Mouse (Mus musculus) frontal cortex, postnatal 14 days (tissue): ENCODE data around the gene Skida1.
"Not testable (repeated sequence)": the region's sequence is repeated elsewhere in the genome, so short reads cannot be mapped to it uniquely, and the experiment has no call there.

Source experiments
- DNase-seq, 2 experiments: peaks; one replicate each; pipeline ENCODE4 v3.0.0; 2022; ENCODE audit warnings: low spot score in 2 of 2

Skida1 gene

GRCm38 (mm10) chr2:18048453-18049075, at the start of gene Skida1:
Skida1 (minus strand) TSS chr2:18049051.
- no peak for DNase-seq

- no peak for DNase-seq
Measured at GRCm38 (mm10) chr2:18095804-18096203, 47.0 kb upstream of the Skida1 start.

- DNase-seq, result no peak
Measured at GRCm38 (mm10) chr2:18094319-18094718, 45.5 kb upstream of the Skida1 start.

GRCm38 (mm10) chr2:18093858-18094257, 45.0 kb upstream of the Skida1 start:
- no peak for DNase-seq

DNA sequence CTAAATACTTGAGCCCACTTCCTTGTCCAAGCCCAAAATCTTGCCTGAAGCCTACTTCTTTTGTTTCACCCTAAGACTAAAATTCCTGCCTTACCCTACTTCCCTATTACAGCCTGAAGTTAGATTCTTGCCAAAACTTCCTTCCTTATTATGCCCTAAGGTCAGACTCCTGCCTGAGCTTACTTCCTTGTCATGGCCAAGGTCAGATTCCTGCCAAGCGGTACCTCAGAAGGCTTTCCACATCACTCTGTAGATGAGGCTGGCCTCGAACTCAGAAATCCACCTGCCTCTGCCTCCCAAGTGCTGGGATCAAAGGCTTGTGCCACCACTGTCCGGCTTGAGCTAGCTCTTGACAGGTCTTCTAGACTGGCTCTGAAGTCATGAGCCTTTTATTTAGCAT, 38.8 kb upstream of the Skida1 start:
- DNase-seq, result not testable (repeated sequence)

GRCm38 (mm10) chr2:18080182-18080860, 31.5 kb upstream of the Skida1 start:
- no peak for DNase-seq

DNA sequence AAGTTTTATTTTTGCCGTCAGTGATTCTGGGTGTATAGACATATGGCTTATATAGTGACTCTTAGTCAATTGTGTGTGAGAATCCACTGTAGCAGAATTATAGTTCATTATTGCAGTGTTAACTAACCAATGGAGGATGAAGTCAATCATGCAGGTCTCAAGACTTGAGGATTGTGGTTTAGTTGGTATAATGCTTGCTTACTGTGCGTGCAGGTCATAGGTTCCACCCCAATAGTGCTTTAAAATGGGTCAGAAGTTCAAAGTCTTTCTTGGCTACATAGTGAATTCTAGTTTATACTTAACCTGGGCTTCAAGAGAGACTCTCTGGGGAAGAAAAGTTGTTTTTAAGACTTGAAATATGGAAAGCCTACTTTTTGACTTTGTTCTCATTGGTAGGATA, 23.1 kb upstream of the Skida1 start:
- DNase-seq, result no peak

DNA sequence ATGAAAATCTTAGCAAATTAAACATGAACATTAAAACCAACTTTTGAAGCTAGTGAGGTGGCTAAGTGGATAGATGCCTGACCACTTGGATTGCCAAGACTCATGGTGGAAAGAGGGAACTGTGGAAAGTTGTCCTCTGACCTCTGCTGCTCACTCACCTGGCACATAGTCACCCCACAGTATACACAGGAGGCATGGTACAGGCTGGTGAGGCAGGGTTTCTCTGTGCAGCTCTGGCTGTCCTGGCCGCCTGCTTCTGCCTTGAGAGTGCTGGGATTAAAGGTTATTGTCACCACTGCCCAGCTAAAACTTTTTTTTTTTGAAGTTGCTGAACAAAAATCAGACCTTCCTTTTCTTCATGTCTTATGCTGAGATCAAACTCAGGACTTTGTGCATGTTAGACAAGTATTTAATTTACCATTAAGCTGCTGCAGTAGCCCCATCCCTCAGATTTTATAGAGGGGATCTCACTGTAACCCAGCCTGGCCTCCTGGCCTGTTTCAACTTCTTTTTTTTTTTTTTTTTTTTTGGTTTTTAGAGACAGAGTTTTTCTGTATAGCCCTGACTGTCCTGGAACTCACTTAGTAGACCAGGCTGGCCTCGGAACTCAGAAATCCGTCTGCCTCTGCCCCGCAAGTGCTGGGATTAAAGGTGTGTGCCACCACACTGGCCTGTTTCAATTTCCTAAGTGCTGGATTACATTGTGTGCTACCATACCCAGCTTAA, 19.4 kb upstream of the Skida1 start:
- DNase-seq, result no peak

GRCm38 (mm10) chr2:18066436-18066835, 17.6 kb upstream of the Skida1 start:
- no peak for DNase-seq

DNA sequence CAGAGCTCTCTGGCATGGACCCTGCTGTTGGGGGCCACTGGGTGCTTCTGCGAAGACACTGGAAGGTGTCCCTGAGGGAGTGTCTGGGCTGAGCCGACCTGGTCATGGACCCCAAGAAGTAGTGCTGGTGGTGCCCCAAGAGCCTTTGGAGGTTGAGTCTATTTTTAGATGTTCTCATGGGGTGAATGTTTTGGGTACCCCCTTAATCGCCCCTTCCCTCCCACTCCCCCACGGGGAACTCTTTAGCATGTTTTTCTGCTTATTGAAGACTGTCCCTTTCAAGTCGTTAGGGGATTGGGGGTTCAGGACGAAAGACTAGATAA, 16.8 kb upstream of the Skida1 start:
- DNase-seq, result no peak

DNA sequence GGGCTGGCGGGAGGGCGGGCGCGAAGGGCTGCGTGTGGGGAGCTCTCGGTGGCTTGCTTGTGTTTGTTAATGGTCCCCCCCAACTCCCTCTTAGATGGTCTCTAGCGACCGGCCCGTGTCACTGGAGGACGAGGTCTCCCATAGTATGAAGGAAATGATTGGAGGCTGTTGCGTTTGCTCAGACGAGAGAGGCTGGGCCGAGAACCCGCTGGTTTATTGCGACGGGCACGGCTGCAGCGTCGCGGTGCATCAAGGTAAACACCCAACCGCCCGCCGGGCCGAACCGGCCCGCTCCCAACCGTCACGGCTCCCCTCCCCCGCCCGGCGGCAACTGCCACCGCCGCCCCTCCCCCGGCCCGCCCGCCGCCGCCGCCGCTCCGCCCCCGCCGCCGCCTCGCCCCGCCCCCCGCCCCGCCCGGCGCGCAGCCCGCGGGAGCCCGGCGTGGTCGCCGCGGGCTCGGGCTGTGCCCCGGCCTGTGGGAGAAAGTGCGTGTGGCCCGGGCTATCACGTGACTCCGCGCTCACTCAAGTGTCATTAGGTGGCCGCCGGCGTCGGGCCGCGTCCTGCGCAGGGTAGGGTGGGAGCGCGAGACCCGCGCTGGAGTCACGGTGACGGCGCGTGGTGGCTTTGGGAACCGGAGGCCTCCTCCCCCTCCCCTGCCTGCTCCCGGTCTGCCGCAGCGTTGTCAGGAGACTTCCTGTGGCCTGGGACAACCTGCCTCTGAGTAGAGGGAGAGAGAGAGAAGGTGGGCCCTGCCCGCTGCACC, 16.3 kb upstream of the Skida1 start:
- DNase-seq, result peak; percentile 55 to 65

DNA sequence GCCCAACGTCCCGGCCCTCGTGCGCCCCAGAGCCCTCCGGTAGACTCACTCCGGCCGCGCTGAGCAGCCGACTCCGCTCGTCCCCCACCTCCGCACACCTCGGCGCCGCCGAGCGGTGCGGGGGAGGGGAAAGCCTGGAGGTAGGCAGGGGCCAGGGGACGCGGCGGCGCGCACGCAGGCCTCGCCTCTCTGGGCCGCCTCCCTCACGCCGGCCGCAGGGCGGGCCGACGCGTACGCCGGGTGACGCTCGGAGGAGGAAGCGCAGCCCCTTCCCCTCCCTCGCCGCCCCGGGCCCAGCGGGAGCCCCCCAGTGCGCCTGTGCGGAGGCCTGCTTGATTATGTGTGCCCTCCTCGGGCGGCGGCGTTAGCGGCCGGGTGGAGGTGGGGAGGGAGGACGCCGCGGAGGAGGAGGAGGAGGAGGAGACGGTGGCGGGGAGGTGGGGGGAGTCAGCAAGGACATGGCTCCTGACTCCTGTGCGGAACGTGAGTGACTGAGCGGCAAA, 15.6 kb upstream of the Skida1 start:
- DNase-seq, result peak; percentile 87 to 89

GRCm38 (mm10) chr2:18063763-18064251, 15.0 kb upstream of the Skida1 start:
- peak in 1 of 2 experiments; percentile 58 for DNase-seq

DNA sequence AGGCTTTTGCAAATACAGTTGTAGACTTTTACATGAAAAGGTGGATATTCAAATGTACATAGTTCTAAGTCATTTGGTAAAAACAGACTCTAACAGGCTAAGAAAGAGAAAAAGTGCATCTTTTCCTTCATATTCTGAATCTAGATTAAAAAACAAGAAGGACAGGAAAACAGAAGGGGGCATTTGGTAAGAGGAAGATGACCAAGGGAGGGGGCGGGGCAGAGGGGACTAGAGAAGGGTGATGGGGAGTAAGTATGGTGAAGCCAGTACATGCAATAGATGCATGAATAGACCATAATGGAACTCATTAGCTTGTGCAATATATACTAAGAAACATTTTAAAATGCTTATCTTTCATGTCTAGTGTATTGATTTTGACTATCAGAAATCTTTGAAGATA, 11.5 kb upstream of the Skida1 start:
- no peak for DNase-seq

DNA sequence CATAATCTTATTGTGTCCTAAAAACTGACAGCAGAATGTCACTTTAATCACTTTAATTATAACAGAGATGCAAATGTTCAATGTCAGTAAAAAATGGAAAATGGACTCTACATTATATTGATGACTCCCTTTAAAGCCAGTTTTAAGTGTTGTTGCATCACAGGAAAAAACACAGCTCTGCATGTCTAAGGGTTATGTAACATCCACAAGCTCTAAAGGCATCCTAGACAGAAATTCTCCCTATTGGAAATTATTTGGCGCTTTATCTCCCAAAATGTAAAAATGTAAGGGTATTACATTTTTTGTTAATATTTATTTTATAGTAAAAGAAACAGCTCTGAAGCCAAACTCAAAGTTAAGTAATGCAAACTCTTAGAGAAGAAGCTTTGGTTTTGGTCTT, 11.0 kb upstream of the Skida1 start:
- no peak for DNase-seq

GRCm38 (mm10) chr2:18059063-18059462, 10.2 kb upstream of the Skida1 start:
- DNase-seq, result no peak

- no peak for DNase-seq
Measured at GRCm38 (mm10) chr2:18058146-18058708, 9.4 kb upstream of the Skida1 start.

- DNase-seq, result peak in 1 of 2 experiments; percentile 56
Measured at GRCm38 (mm10) chr2:18057336-18058145, 8.7 kb upstream of the Skida1 start.

GRCm38 (mm10) chr2:18056786-18057255, 8.0 kb upstream of the Skida1 start:
- peak; percentile 80 to 85 for DNase-seq

DNA sequence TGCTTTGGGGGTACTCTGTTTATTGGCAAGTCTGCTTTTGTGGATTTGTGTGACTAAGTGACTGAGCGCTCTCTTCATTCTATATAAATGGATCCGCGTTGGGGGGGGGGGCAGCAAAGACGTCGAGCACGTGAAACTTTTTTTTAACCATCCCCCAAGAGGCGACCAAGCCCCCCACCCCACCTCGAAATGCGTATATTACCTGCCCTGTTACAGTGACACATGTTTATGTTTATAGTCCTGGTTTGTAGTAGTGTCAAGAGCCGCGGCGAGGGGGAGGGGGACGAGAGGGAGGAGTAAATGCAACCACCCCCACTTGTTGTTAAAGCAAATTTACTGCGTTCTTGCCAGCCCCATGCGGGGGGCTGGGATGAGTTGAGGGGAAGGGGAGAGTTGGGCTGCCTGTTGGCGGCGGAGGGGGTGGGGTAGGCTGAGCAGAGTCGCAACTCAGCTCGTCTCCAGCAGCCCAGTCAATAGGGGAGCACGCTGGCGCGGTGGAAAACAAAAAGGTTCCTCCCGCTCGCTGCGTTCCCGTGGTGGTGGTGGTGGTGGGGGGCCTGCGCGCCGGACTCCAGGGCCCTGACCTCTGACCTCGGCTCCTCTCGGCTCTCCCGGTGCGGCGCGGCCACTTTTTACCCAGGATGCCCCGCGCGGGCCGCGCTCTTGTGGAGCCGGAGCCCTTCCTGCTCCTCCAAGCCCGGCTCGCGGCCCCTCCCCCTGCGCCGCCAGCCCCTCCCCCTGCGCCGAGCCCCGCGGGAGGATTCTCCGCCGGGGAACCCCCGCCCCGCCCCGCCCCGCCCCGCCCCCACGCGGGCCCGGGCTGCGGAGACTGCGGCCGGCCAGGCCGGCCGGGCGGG, 7.3 kb upstream of the Skida1 start:
- peak; percentile 82 to 83 for DNase-seq
